Mouse (Mus musculus): ENCODE measurements around the gene Josd2.

Josd2 gene

DNA sequence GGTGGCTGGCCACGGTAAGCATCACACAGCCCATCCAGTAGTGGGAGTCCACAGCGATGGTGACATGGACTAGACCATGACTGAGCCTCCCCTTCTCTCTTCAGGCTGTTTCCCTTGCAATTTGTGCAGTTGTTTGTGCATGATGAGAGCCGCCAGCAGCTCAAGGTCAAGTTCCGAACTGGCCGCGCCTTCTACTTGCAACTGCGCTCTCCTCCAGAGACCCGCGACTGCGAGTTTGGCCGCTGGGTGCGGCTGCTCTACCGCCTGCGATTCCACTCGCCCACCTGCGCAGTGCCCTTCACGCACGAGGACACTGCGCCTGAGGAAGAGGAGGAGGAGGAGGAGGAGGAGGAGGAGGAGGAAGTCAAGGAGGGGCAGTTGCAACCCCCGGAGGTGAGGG lies 32.3 kb downstream of the Josd2 start:
- DNase-seq (ENCODE audit: low spot score), result no peak

DNA sequence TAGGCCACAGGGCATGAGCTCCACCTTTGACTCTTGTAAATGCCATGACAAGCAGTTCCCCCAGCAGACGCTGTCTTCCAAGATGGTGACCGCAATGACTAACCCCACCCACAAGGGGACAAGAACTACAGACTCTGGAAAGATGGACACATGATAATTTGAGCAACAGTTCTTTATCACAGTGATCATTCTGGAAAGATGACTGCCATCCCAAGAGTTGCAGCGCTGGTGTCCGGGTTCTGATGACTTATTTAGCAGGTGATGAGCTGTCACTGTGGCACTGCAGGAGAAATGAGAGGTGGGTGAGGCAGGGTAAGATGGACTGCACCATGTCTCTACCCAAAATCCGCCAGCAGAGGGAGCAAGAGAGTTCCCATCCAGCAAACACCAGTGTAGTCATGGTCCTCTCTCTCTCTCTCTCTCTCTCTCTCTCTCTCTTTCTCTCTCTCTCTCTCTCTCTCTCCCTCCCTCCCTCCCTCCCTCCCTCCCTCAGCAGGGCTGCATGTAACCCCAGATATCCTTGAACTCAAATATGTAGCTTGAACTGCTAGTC lies 33.9 kb downstream of the Josd2 start:
- DNase-seq (ENCODE audit: low spot score), result peak; percentile 64

DNA sequence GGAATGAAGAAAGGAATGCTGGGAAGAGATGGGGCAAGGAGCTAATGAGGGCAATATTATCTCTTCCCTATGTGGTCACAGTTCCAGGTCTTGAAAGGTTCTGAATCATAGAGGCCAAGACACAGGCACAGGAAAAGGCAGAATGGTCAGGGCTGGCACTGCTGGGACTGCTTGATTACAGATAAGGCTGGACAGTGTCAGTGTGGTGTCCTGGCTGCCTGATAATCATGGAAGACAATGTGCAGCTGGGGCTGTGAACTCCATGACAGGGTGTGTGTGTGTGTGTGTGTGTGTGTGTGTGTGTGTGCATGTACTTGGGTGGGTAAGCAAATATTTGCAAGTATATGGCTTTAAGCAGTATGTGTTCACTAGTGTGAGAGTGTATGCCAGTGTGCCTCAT lies 39.7 kb downstream of the Josd2 start:
- DNase-seq (ENCODE audit: low spot score), result no peak

DNA sequence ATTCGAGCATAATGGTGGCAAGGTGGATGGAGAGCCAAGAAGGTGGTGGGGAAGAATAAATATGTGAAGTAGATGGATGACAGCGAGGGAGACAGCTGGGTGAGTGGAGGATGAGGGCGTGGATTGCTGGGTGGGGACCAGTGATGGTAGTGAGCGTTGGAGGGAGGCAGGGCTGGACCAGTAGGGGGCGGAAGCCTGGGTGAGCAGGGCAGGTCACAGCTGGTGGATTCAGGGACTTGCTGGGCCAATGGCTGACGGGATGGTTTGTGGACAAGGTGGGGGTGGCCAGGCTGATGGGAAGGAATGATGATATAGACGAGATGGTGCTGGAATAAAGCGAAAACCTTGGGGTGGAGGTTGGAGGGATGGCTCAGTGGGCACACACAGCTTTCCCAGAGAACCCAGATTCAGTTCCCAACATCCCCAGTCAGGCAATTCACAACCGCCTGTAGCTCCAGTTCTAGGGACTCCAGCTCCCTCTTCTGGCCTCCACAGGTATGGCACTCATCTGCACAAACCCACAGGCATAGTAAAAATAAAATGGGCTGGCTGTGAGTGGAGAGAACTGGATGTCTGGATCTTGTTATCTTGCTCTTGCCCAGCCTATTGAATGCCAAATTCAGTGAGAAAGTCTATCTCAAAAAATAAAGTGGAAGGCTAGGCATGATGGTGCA lies 51.6 kb downstream of the Josd2 start:
- DNase-seq (ENCODE audit: low spot score), result no peak

DNA sequence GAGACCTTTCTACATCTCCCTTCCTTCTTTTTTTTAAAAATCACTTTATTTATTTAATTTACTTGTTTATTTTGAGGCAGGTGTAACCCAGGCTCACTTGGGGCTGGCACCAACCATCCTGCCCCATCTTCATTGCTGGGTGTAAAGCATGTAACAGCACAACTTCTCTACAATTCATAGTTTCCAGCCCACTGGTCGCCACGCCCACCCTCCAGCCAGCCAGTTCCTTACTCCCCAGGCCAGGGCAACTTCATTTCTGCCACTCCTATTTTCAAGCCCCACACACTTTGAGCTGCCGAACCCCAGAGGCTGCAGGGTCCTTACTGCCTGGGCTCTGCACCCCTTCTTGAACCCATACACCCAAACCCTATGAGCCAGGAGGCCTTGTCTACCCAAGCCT lies 53.2 kb downstream of the Josd2 start:
- no peak for DNase-seq (ENCODE audit: low spot score)
